Mouse (Mus musculus) left cerebral cortex, postnatal 14 days (tissue): ENCODE measurements at regions not wholly inside any gene's neighbourhood (a gene's known extent, or its start where the extent isn't known, plus 50 kb on each side); places are given as distances from the start of the nearest gene placed in this dataset.

Experiments used
- DNase-seq, 2 experiments: peaks; one replicate each; pipeline ENCODE4 v3.0.0; 2021 to 2022; ENCODE audit warnings: low spot score in 2 of 2, mixed read lengths in 1 of 2
- intact Hi-C: fragments of 180-260 bp; cut with DNase I; formaldehyde crosslinking; loops from one replicate; pipeline ENCODE4 v1.15.1; 2025

DNA sequence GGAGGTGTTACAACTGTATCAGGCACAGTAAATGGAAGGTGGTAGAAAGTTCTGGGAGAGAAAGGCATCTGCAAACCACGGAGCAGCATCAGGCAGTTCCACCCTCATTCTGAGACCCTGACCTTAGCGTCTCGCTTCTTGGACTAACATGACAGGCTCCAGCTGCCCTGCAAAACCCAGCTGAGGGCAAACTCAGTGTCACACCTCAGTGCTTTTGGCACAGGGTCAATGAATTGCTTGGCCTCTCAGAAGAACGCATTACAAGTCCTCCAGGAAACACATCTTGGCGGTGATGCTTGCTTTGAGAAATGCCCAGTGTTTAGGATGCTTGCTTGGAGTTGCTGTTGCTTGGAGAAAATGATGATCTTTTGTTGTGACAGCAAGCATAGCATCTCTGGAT, 90.2 kb upstream of the A230072I06Rik start:
- no peak for DNase-seq
- intact Hi-C loops, result loop anchor here (10.0 kb wide), 1 partner anchor 184 kb away; no protein-coding TSS in a partner anchor

- no peak for DNase-seq
- intact Hi-C loops, result loop anchor here (10.0 kb wide), 1 partner anchor 184 kb away; no protein-coding TSS in a partner anchor
Observed at GRCm38 (mm10) chr8:12188960-12189359, 89.7 kb upstream of the A230072I06Rik start.

DNA sequence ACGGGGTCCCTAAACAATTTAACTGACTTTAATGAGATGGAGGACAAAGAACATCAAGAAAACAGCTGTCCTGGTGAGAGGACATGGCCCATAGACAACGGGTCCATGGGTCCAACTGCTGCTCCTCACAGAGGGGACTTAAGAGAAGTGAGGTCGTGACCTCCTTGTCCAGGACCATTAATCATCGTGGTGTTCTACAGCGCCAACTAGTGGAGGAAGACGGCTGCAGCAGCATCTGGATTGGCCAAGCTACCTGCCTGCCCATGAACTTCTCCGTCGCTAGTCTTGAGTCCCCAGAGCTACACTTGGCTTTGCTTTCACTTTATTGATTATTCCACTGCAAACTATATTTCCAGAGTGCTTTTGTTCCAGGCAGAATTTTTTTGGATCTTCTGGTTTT, 86.6 kb upstream of the A230072I06Rik start:
- intact Hi-C loops, result no loop called here
- DNase-seq, result no peak

DNA sequence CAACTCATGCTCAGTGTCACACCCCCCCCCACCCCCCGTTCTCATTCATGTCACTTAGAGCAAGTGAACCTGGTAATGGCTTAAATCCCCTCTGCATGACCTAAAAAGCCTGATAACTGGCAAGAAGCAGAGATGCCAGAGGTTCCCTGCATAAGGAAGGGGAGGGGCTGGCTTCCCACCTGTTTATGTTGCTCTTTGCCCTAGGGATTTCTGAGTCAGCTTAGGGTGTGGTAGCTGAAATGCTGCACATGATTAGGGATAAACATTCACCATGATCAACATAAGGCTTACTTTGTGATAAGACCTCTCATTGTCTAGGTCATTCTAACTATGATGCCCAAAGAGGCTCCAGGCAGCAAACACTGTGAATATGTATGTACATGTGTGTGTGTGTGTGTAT, 72.7 kb upstream of the A230072I06Rik start:
- intact Hi-C loops, result no loop called here
- DNase-seq, result no peak

DNA sequence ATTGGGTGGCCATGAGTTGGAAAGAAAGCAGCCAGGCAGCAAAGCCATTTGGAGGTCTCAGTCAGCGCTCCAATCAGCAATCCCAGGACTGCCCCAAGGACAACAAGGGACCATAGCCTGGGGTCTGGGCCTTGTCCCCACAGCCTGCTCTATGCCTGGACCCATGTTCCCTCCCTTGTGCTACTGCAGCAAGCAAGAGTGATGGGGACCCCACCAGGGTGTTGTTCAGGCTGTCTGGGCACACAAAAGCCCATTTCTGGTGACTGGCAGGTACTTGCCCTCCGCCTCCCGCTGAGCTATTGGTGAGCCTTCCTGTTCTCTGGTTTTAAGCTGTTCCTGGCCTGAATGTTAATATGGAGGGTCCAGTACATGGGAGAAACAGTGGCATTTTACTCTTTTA, 71.2 kb upstream of the A230072I06Rik start:
- no peak for DNase-seq
- intact Hi-C loops, result no loop called here

- intact Hi-C loops, result no loop called here
Observed at GRCm38 (mm10) chr8:12213774-12214173, 64.8 kb upstream of the A230072I06Rik start.

GRCm38 (mm10) chr8:12214205-12215019, 64.2 kb upstream of the A230072I06Rik start:
- DNase-seq, result peak in 1 of 2 experiments; percentile 9
- intact Hi-C loops, result no loop called here

More at GRCm38 (mm10) chr8:12213774-12214173, 64.8 kb upstream of the A230072I06Rik start:
- no peak for DNase-seq

DNA sequence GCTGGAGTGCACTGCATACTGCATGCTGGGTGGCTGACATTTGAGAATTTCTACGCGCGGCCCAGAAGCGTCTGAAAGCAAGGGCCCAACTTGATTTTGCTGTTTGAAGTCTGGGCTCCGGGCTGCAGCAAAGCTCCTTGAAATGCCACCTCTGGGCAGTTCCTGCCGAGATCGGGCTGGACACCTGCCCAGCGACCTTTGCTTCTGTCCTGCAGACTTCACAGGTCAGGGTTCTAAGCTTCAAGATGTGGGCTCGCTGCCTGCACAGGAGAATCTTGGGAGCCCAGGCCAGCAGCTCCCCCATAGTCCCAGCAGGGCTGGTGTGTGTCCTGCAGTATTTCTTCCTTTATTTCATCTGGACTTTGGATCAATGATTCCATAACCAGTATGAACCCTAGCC, 57.1 kb upstream of the A230072I06Rik start:
- no peak for DNase-seq
- intact Hi-C loops, result no loop called here

GRCm38 (mm10) chr8:12223376-12223775, 55.2 kb upstream of the A230072I06Rik start:
- intact Hi-C loops, result no loop called here
- DNase-seq, result no peak
